Mouse (Mus musculus) intestine, embryonic 15.5 days (tissue): ENCODE measurements around the gene Gm19345. TPM values are rescaled to one million over a fixed set of nuclear protein-coding genes. Genes with fewer than 3 reads are reported as not detected.

Source experiments
- ATAC-seq: fragments of 200-750 bp; cut with Nextera tagmentation; 2 replicates; pipeline ENCODE4 v1.8.0; 2017; ENCODE audit warnings: moderate TSS enrichment, moderate library complexity
- H3K27ac ChIP-seq: fragments of 300-500 bp; sonication (generic); 2 replicates; pipeline ENCODE4 v1.5.1; 2015; ENCODE audit warnings: mild to moderate bottlenecking, inconsistent platforms
- H3K27me3 ChIP-seq: fragments of 300-500 bp; sonication (generic); replicated peaks from 2 replicates; pipeline ENCODE4 v1.6.1; 2015; ENCODE audit warnings: inconsistent platforms
- H3K36me3 ChIP-seq: fragments of 300-500 bp; sonication (generic); 2 replicates; pipeline ENCODE4 v1.6.1; 2015; ENCODE audit warnings: inconsistent platforms
- H3K4me1 ChIP-seq: fragments of 300-500 bp; sonication (generic); replicated peaks from 2 replicates; pipeline ENCODE4 v1.6.1; 2015; ENCODE audit warnings: inconsistent platforms
- H3K4me2 ChIP-seq: fragments of 300-500 bp; sonication (generic); replicated peaks from 2 replicates; pipeline ENCODE4 v1.6.1; 2015; ENCODE audit warnings: mild to moderate bottlenecking, inconsistent platforms
- H3K4me3 ChIP-seq: fragments of 300-500 bp; sonication (generic); replicated peaks from 2 replicates; pipeline ENCODE4 v1.5.1; 2015; ENCODE audit warnings: inconsistent platforms
- H3K9ac ChIP-seq: fragments of 300-500 bp; sonication (generic); 2 replicates; pipeline ENCODE4 v1.6.1; 2015; ENCODE audit warnings: inconsistent platforms
- H3K9me3 ChIP-seq: fragments of 300-500 bp; sonication (generic); 2 replicates; pipeline ENCODE4 v1.6.1; 2016; ENCODE audit warnings: inconsistent platforms
- WGBS: fragments of 180-500 bp; shearing (Covaris S2); methylation state at CpG from one replicate; pipeline ENCODE4 v1.1.7; 2015; 5-methylcytosine and 5-hydroxymethylcytosine counted together
- polyA plus RNA-seq: library from polyadenylated mRNA; unstranded; fragments of >200 nt; fragmentation: Nextera tagmentation; extraction: Ambion mirVana; gene quantifications from 2 replicates; pipeline ENCODE4 v1.2.1, GENCODE M21; 2015

The Gm19345 gene
- polyA plus RNA-seq, 1 experiment from 2014 or later, result 0.14 TPM

DNA sequence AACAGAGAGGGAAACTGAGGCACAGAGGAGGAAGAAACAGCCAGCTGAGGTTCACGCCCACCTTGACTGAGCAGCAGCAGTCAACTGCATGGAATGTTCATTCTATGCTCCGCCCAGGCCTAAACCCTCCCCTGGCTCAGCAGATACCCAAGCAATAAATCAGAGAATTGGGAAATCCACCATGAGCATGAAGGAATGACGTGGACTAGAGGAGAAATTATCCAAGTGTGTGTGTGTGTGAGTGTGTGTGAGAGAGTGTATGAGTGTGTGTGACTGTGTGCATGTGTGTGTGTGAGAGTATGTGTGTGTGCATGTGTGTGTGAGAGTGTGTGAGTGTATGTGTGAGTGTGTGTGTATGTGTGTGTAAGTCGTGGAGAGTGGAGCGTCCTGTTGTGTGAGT lies 33.4 kb upstream of the Gm19345 start:
- no peaks in the 10 kb centered on the region; the same call in 1 of the 2 replicates for H3K36me3 ChIP-seq
- H3K27ac ChIP-seq, result 0 out of 2 replicates have a peak overlapping the region, but pooled peaks have one; percentile 56
- H3K27me3 ChIP-seq, result 0 out of 2 replicates have a peak, but pooled peaks cover 3% of the 10 kb centered on the region
- H3K9me3 ChIP-seq, result no peaks in the 10 kb centered on the region
- no peak overlapping the region for H3K4me3 ChIP-seq
- 54% methylated on average over 5 of the region's 5 CpGs for WGBS
- H3K4me1 ChIP-seq, result peaks cover 54% of the 10 kb centered on the region
- peak; percentile 24; the same call in 1 of the 2 replicates for ATAC-seq
- H3K4me2 ChIP-seq, result no peak overlapping the region
- H3K9ac ChIP-seq, result no peak overlapping the region

DNA sequence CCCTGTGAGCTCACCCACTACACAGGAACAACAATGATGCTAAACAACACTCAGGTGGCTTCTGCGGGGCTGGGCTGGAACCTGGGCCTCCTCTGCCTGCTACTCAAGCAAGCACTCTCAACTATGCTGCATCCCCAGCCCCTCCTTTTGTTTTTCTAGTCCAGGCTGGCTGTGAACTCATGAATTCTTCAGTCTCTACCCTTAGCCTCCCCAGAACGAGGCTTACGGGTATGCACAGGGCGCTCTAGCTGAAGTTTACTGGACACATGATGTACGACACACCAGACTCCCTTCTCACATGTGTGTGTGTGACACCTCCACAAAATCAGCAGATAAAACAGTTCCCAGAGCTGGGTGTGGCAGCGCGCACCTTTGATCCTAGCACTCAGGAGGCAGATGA lies 32.9 kb upstream of the Gm19345 start:
- WGBS, result 69% methylated on average over 7 of the region's 7 CpGs
- no peaks in the 10 kb centered on the region; the same call in 1 of the 2 replicates for H3K36me3 ChIP-seq
- H3K4me3 ChIP-seq, result no peak overlapping the region
- H3K4me2 ChIP-seq, result no peak overlapping the region
- 0 out of 2 replicates have a peak, but pooled peaks cover 3% of the 10 kb centered on the region for H3K27me3 ChIP-seq
- H3K27ac ChIP-seq, result 0 out of 2 replicates have a peak overlapping the region, but pooled peaks have one; percentile 56
- ATAC-seq, result no peak
- peaks cover 58% of the 10 kb centered on the region for H3K4me1 ChIP-seq
- no peaks in the 10 kb centered on the region for H3K9me3 ChIP-seq
- no peak overlapping the region for H3K9ac ChIP-seq

DNA sequence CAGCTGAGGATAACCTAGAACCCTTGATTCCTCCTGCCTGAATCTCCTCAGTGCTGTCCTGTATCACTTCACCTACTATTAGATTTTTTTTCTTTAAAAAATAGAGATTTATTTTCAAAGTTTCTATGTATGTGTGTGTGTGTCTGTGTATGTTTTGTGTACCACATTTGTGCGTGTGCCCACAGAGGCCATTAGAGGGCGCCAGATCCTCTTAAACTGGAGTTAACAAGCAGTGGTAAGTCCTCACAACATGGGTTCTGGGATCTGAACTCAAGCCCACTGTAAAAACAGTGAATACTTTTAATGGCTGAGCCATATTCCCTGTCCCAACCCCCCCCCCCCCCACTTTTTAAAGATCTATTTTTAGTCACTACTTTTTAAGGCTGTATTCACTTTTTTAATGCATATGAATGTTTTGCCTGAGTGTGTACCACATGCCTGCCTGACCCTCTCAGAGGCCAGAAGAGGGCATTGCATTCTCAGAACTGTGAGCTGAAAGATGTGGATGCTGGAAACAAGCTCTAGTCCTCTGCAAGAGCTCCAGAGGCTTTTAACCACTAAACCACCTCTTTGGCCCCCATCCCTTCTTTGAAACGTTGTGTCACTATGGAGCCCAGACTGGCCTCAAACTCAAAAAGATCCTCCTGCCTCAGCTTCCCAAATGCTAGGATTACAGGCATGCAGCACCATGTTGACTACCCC lies 31.3 kb upstream of the Gm19345 start:
- Histone ChIP-seq H3K4me1 (peaks cover 63% of the 10 kb centered on the region), H3K4me3 (no peak overlapping the region), H3K27ac (no peak overlapping the region), H3K9ac (no peak overlapping the region), H3K4me2 (no peak overlapping the region), H3K36me3 (no peaks in the 10 kb centered on the region), H3K27me3 (0 out of 2 replicates have a peak, but pooled peaks cover 3% of the 10 kb centered on the region), H3K9me3 (no peaks in the 10 kb centered on the region)
- ATAC-seq, result no peak
- 72% methylated on average over 3 of the region's 3 CpGs for WGBS

DNA sequence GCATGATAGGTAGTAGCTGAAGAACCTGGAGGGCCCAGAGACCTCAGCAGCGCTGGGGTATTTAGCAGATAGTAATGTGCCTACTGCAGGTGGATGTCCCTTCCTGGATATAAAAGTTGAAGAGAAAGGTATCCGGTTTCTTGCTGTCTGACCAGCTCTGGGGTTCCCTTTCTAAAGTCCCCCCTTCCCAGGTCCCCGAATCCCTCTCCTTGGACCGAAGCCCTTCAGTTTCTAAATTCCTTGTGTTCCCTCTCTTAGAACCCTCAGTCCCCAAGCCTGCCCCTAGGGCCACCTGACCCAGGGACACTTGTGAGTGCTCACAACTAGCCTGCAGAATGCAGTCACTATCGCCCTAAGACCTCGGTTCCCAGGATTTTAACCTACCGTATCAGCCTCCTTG lies 30.2 kb upstream of the Gm19345 start:
- H3K4me1 ChIP-seq, result peaks cover 54% of the 10 kb centered on the region
- no peak for ATAC-seq
- peak overlapping the region; percentile 58 for H3K4me3 ChIP-seq
- H3K27ac ChIP-seq, result no peak overlapping the region
- H3K4me2 ChIP-seq, result peak overlapping the region; percentile 94
- 0 out of 2 replicates have a peak, but pooled peaks cover 3% of the 10 kb centered on the region for H3K27me3 ChIP-seq
- no peak overlapping the region for H3K9ac ChIP-seq
- WGBS, result 68% methylated on average over 7 of the region's 7 CpGs
- no peaks in the 10 kb centered on the region for H3K36me3 ChIP-seq
- H3K9me3 ChIP-seq, result no peaks in the 10 kb centered on the region

DNA sequence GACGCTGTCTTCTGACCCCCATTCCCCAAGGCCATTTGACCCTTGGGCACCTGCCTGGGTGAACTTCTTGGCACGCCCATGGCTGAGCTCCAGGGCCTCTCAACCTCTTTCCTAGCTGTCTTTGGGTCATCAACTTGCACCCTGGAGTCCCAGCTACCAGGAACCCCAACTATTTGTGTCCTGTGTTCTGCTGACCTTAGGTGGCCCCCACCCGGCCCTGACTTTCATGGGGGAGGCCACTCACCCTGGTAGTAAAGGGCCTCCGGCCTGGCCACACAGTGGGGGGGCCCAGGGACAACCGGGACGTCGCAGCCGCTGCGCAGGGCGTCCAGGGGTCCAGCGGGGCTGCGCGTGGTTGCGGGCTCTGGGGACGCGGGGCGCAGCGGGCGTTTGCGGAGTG lies 29.6 kb upstream of the Gm19345 start:
- Histone ChIP-seq H3K4me3 (peak overlapping the region; percentile 58), H3K27me3 (0 out of 2 replicates have a peak, but pooled peaks cover 3% of the 10 kb centered on the region), H3K36me3 (no peaks in the 10 kb centered on the region), H3K9ac (peak overlapping the region; percentile 80), H3K9me3 (no peaks in the 10 kb centered on the region), H3K4me1 (peaks cover 53% of the 10 kb centered on the region), H3K27ac (peak overlapping the region; percentile 75), H3K4me2 (peak overlapping the region; percentile 94)
- 6% methylated on average over 20 of the region's 20 CpGs for WGBS
- peak; percentile 1; the same call in 1 of the 2 replicates for ATAC-seq

DNA sequence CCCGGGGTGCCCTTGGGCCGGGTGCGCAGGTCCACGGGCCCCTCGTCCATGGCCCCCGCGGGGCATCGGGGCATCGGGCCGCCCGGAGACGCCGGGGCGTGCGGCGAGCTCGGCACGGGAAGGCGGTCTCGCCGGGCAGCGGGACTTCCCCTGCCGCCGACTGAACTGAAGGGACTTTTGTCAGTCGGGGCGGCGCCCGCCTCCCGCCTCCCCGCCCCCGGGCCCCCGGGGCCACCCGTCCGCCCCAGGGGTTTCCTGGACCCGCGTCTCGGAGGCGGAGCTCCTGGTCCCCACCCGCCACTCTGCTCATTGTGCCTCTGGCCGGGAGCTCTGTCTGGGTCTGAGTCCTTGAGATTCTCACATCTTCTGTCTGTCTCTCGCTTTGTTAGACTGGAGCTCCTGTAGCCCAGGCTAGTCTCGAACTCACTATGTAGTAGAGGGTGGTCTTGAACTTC lies 29.2 kb upstream of the Gm19345 start, which contains the start of gene Bcl3:
Gene Bcl3 (minus strand): TSS at position 167 of the 455 bp plus-strand sequence.
- H3K4me2 ChIP-seq, result peak within 1 kb of the TSS; percentile 94
- 0 out of 2 replicates have a peak, but pooled peaks cover 3% of the 10 kb centered on the region for H3K27me3 ChIP-seq
- H3K9ac ChIP-seq, result peak within 1 kb of the TSS; percentile 80
- WGBS, result under 1% methylated on average over 38 of the region's 42 CpGs
- peak within 1 kb of the TSS; percentile 97 for H3K27ac ChIP-seq
- peak within 1 kb of the TSS; percentile 58 for H3K4me3 ChIP-seq
- no peaks in the 10 kb centered on the region for H3K36me3 ChIP-seq
- ATAC-seq, result peak; percentile 47
- no peaks in the 10 kb centered on the region for H3K9me3 ChIP-seq
- H3K4me1 ChIP-seq, result peaks cover 48% of the 10 kb centered on the region

DNA sequence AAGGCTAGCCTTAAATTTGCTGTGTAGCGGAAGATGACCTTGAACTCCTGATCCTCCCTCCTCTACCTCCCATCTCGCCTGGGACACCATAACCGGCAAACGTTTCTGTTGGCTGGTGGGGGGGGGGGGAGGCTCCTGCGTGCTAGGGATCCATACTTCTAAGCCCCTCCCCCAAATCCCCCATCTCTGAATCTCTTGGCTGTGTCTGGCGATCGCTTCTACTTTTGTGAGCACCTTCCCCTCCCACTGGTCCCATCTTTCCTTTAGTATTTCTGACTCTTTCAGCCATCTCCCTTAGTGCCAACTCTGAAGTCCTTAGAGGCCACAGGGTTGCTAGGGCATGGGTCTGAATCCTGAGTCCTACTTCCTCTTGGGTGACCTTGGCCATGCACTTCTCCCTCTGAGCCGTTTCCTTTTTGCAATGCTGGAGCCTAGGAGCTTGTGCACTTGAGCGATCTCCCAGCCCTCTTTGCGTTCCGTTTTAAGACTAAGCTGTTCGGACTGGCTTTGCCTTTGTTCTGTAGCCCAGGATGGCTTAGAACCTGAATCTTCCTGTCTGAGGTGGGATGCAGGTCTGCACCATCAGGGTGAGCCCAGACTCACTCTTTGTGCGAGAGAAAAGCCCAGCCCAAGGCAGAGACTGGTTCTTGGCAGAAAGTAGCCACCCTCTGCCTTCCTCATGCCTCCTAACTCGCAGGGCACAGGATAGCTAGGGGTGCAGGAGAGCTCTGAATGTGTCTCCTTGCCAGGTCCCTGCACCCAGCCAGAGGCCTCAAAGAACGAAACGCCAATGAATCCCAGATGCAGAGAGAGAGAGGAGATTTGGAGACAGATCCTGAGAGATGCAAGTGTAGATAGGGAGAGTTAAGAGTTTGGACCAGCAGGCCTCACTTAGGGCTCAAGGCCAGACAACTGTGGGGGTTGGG lies 28.3 kb upstream of the Gm19345 start:
- Histone ChIP-seq H3K9me3 (no peaks in the 10 kb centered on the region), H3K9ac (no peak overlapping the region), H3K4me2 (peak overlapping the region; percentile 94), H3K4me3 (no peak overlapping the region), H3K27ac (peak overlapping the region; percentile 97), H3K36me3 (no peaks in the 10 kb centered on the region), H3K27me3 (0 out of 2 replicates have a peak, but pooled peaks cover 3% of the 10 kb centered on the region), H3K4me1 (peaks cover 39% of the 10 kb centered on the region)
- ATAC-seq, result peak; percentile 35
- WGBS, result 26% methylated on average over 16 of the region's 16 CpGs

DNA sequence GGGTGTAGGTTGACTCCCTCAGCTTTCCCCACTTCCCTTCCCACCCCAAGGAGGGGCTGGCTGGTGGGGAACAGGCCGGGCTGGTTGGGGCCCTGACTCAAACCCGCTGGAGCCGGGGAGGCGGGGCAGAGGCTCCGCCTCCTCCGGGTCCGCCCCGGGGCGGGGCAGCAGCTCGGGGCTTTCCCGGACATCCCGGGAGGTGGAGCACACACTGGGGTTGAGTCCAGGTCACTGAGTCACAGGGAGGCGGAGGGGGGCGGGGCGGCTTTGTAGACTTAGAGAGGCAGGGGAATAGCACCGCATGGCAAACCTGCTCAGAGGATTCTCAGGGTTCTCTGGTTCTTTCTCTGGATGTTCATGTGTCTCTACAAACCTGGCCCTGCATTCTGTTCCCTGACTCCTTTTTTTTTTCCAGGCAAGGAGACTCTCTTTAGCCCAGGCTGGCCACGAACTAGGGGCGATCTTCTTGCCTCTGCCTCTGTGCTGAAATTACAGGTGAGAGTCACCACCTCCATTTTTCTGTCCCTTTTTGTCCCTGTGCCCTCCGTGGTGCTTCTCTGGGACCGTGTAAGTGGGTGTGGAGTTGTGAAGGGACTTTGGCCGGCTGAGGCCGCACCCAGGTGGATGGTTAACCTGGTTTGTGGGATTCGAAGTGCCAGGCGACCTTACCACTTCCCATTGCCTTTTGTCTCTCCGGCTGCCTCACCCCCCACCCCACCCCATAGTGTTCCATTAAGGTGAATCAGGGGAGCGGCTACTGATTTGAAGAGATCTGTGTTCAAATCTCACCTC lies 27.4 kb upstream of the Gm19345 start:
- Histone ChIP-seq H3K4me1 (peaks cover 32% of the 10 kb centered on the region), H3K4me3 (peak overlapping the region; percentile 13), H3K36me3 (no peaks in the 10 kb centered on the region), H3K9me3 (no peaks in the 10 kb centered on the region), H3K9ac (peak overlapping the region; percentile 24; the same call in 1 of the 2 replicates), H3K4me2 (peak overlapping the region; percentile 94), H3K27me3 (0 out of 2 replicates have a peak, but pooled peaks cover 3% of the 10 kb centered on the region), H3K27ac (peak overlapping the region; percentile 97)
- whole genome bisulfite sequencing, result 20% methylated on average over 25 of the region's 26 CpGs
- ATAC-seq, result peak; percentile 91

DNA sequence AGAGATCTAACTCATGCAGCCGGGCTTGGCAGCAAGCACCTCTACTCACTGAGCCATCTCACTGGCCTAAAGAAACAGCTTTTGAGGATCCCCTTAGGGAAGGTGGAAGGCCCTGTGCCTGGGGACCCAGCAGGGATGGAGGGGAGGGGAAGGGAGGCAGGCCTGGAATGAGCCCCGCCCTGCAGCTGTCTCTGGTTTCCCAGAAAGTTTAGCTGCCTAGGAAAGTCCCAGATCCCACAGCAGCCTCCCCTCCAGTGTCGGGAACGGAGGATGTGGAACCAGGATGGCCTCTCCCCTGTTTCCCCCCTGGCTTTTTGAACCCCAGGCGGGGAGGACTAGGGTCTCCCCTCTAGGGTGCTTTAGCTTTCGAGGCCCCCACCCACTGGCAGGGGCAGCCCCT lies 25.0 kb upstream of the Gm19345 start:
- no peak overlapping the region for H3K4me3 ChIP-seq
- no peaks in the 10 kb centered on the region for H3K9me3 ChIP-seq
- no peak for ATAC-seq
- H3K9ac ChIP-seq, result no peak overlapping the region
- 0 out of 2 replicates have a peak, but pooled peaks cover 3% of the 10 kb centered on the region for H3K27me3 ChIP-seq
- H3K36me3 ChIP-seq, result no peaks in the 10 kb centered on the region
- peaks cover 40% of the 10 kb centered on the region for H3K4me1 ChIP-seq
- 0 out of 2 replicates have a peak overlapping the region, but pooled peaks have one; percentile 11 for H3K27ac ChIP-seq
- 36% methylated on average over 6 of the region's 6 CpGs for WGBS
- no peak overlapping the region for H3K4me2 ChIP-seq

DNA sequence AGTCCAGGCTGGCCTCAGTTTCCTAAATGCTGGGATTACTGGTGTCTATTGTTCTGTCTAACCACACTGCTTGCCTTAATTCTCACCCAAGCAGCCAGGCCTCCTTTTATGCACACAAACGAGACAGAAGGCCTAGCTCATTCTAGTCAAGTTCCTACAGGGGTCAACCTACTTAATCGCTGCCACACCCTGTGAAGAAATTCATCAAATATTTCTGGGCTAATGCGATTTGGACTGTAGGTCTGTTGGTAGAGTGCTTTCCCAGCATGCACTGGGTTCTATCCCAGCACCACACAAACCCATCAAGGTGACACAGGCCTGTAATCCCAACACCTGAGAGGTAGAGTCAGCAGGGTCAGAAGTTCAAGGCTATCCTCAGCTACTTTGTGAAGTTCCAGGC lies 22.1 kb upstream of the Gm19345 start:
- 89% methylated on average over 3 of the region's 3 CpGs for WGBS

DNA sequence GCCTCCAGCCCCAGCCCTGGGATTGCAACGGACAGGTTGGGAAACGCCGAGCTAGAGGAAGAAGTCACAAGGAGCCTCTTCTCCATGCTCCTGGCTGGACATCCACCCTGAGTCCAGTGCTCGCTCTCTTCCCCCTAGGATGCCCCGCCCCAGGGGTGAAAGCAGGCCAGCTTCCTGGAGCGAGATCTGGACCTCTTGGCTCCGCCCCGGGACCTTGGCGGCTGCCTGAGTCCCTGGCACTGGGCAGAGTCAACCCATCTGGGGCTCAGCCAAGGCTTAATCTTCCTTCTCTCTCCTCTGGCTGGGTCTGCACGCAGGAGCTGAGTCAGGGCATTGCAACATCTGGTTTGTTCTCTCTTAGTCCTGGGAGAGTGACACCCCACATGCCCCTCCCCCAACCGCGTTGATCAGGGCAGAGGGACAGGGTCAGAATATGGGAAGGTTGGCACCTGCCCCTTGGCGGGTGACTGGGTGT lies 21.1 kb upstream of the Gm19345 start:
- Histone ChIP-seq H3K4me2 (peak overlapping the region; percentile 38), H3K27ac (peak overlapping the region; percentile 66), H3K27me3 (no peaks in the 10 kb centered on the region), H3K4me1 (peaks cover 28% of the 10 kb centered on the region), H3K9me3 (no peaks in the 10 kb centered on the region), H3K36me3 (no peaks in the 10 kb centered on the region), H3K9ac (no peak overlapping the region), H3K4me3 (no peak overlapping the region)
- peak; percentile 89 for ATAC-seq
- 20% methylated on average over 13 of the region's 13 CpGs for WGBS

More for the DNA sequence above, 22.1 kb upstream of the Gm19345 start:
- Histone ChIP-seq H3K36me3 (no peaks in the 10 kb centered on the region), H3K27ac (no peak overlapping the region), H3K9ac (no peak overlapping the region), H3K4me3 (no peak overlapping the region), H3K4me1 (peaks cover 29% of the 10 kb centered on the region), H3K4me2 (no peak overlapping the region), H3K27me3 (no peaks in the 10 kb centered on the region), H3K9me3 (no peaks in the 10 kb centered on the region)
- no peak for ATAC-seq
